Mouse (Mus musculus) spleen, adult 2 months (tissue): ENCODE data around the gene Fzr1.

ENCODE experiments used
- CTCF ChIP-seq: fragments of 200-500 bp; IDR thresholded peaks from 2 replicates; pipeline ENCODE4 v1.5.1; 2011; ENCODE audit warnings: mild to moderate bottlenecking, inconsistent platforms; ENCODE audit not compliant: insufficient read depth, insufficient read length, insufficient replicate concordance; ENCODE audit errors: extremely low read depth
- POLR2A ChIP-seq: fragments of 200-500 bp; IDR thresholded peaks from 2 replicates; pipeline ENCODE4 v1.6.1; 2011; ENCODE audit warnings: low read depth, low read length, inconsistent platforms

GRCm38 (mm10) chr10:81354738-81355477, 23.4 kb downstream of the Fzr1 start:
- TF ChIP-seq CTCF (no peak), POLR2A (no peak)
